In genomic region chr6:29653271-29653670, GRCm38 (mm10) we compare ENCODE assay signal across 16 mouse cellular contexts.
"Had no signal": no experiment of that assay in that cellular context is flagged by ENCODE, and none has a peak within 500 bp of the region (broad histone marks: within the 10 kb centered on the region; RNA-seq: fewer than 3 reads in every experiment).

No protein-coding gene starts in this region.

- H3K36me3 ChIP-seq: neural tube, embryonic 13.5 days; neural tube, embryonic 15.5 days; stomach, embryonic 15.5 days had no signal

- H3K27ac ChIP-seq: neural tube, embryonic 13.5 days; neural tube, embryonic 15.5 days; stomach, embryonic 15.5 days; stomach, postnatal 0 days had no signal

- H3K4me1 ChIP-seq: neural tube, embryonic 13.5 days; neural tube, embryonic 15.5 days had no signal

- H3K9ac ChIP-seq: neural tube, embryonic 13.5 days; neural tube, embryonic 15.5 days; stomach, embryonic 15.5 days had no signal

- H3K4me3 ChIP-seq: neural tube, embryonic 13.5 days; neural tube, embryonic 15.5 days; stomach, embryonic 15.5 days had no signal

- H3K27me3 ChIP-seq: neural tube, embryonic 13.5 days; neural tube, embryonic 15.5 days; stomach, embryonic 15.5 days had no signal

- H3K9me3 ChIP-seq: neural tube, embryonic 13.5 days; neural tube, embryonic 15.5 days; stomach, embryonic 15.5 days had no signal

- DNase-seq: retina, postnatal 1 day; right cerebral cortex, adult 18-20 months; right cerebral cortex, postnatal 14 days; right cerebral cortex, postnatal 25 days; right cerebral cortex, postnatal 4 days; spleen, adult 18-20 months; thymus, adult 18-20 months; thymus, adult 2 months; thymus, postnatal 14 days; thymus, postnatal 25 days; thymus, postnatal 36 days; thymus, postnatal 4 days had no signal
